Mouse (Mus musculus): Measurements from ENCODE around the gene Mosmo. TPM values are rescaled to one million over a fixed set of nuclear protein-coding genes. Genes with fewer than 3 reads are reported as not detected.

The Mosmo gene
- polyA plus RNA-seq (2021; fragmentation: Nextera tagmentation): 10.6 and 15.9 TPM in 2 replicates
- long read RNA-seq, experiment 1, full-length matches to known transcripts: 11 of 34 reads
- long read RNA-seq, experiment 1, partial matches to known transcripts: 0 of 34 reads
- long read RNA-seq, experiment 1, other reads (novel, unspliced or antisense): 23 of 34 reads
- long read RNA-seq, experiment 2, full-length matches to known transcripts: 6 of 34 reads
- long read RNA-seq, experiment 2, partial matches to known transcripts: 1 of 34 reads
- long read RNA-seq, experiment 2, other reads (novel, unspliced or antisense): 27 of 34 reads

GRCm38 (mm10) chr7:120677001-120677643 lies at the start of gene Mosmo:
Mosmo (plus strand) TSS chr7:120677618.

GRCm38 (mm10) chr7:120634711-120635361 lies 42.6 kb upstream of the Mosmo start, which contains the start of gene Uqcrc2:
Uqcrc2 (plus strand) TSS chr7:120635176.

GRCm38 (mm10) chr7:120670153-120670875 lies 7.1 kb upstream of the Mosmo start, which contains the start of gene Pdzd9:
Pdzd9 (minus strand) TSS chr7:120670343.

GRCm38 (mm10) chr7:120739018-120739417 lies 61.6 kb downstream of the Mosmo start, which contains the start of gene Vwa3a:
Vwa3a (plus strand) TSS chr7:120739318.

Other genes with a start within 250 kb of the Mosmo start
- gene Uqcrc2, start 42.4 kb upstream of the Mosmo start, polyA plus RNA-seq (2021; fragmentation: Nextera tagmentation): 203 and 241 TPM in 2 replicates
- gene Pdzd9, start 7.3 kb upstream of the Mosmo start, polyA plus RNA-seq (2021; fragmentation: Nextera tagmentation): 0.05 and 0.18 TPM in 2 replicates
- 2.0 and 2.7 TPM in 2 replicates for gene Vwa3a, start 61.7 kb downstream of the Mosmo start, polyA plus RNA-seq (2021; fragmentation: Nextera tagmentation)
- not detected in 2 replicates for gene Gm5737, start 134.7 kb downstream of the Mosmo start, polyA plus RNA-seq (2021; fragmentation: Nextera tagmentation)
- 5.5 and 7.2 TPM in 2 replicates for gene Eef2k, start 165.2 kb downstream of the Mosmo start, polyA plus RNA-seq (2021; fragmentation: Nextera tagmentation)
- 15.2 and 16.5 TPM in 2 replicates for gene Polr3e, start 240.1 kb downstream of the Mosmo start, polyA plus RNA-seq (2021; fragmentation: Nextera tagmentation)

Measured in left cerebral cortex, adult 6 months (tissue).